8 mouse cellular contexts compared by ENCODE assay signal in the genomic region with DNA sequence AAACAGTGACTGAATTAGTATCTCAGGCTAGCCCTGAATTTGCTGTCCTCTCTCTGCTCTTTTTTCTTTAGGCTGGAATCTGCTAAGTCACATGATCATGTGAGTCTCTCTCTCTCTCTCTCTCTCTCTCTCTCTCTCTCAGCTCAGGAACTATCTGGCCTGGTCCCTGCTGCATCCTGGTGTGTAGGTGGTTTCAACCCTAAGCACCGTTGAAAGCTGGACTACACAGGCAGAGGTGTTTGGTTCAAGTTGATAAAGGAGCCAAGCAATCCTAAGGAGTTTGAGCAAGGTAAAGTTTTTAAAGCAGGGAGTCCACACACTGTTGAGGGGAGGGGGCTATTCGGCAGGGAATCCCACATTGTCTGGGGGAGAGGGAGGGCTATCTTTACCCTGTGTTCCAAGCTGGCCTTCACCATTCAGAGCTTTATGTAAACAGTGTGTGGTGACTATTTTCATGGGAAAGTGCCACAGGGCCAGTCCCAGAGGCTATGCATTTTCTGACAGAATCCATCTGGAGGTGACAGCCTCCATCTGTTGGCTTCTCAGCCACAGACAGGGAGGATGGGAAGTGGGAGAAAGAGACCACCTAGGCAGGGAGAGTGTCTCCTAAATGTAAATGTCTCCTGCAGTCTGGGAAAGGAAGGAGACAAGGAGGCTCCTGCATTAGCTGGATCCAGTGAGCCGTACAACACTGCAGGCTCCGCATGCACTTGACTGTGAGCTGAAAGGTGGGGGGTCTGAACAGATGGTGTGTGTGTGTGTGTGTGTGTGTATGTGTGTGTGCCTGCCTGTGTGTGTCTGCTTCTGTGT. TPM values are rescaled to one million over a fixed set of nuclear protein-coding genes. Genes with fewer than 3 reads are reported as not detected.
A peak's percentile ranks its signal among the peaks of the same experiment; 100 is the strongest.
DNase-seq lines count a peak whose midpoint lies in the region; ATAC-seq and TF ChIP-seq lines count a peak whose summit lies in the region.
"Had no signal": no experiment of that assay in that cellular context is flagged by ENCODE, and none has a peak within 500 bp of the region (broad histone marks: within the 10 kb centered on the region; RNA-seq: fewer than 3 reads in every experiment).

No protein-coding gene starts in this region.

- H3K9ac ChIP-seq in forebrain, embryonic 15.5 days (replicated peaks) = no peak overlapping the region
- H3K9ac ChIP-seq in limb, embryonic 13.5 days = no peak overlapping the region
- no peak overlapping the region for H3K9ac ChIP-seq in stomach, embryonic 14.5 days (replicated peaks; ENCODE audit: low read depth, low read length)
- H3K9ac ChIP-seq: liver, embryonic 15.5 days had no signal

- TF ChIP-seq CTCF in left cerebral cortex, adult 2 months (IDR thresholded peaks at IDR 0.05) = no peak
- TF ChIP-seq CTCF in gastrocnemius, adult 2 months (IDR thresholded peaks at IDR 0.05) = no peak

- H3K9me3 ChIP-seq in forebrain, embryonic 15.5 days = no peaks in the 10 kb centered on the region
- no peaks in the 10 kb centered on the region for H3K9me3 ChIP-seq in limb, embryonic 13.5 days
- H3K9me3 ChIP-seq in stomach, embryonic 14.5 days (ENCODE audit: control insufficient read depth, low read depth, low read length) = no peaks in the 10 kb centered on the region
- H3K9me3 ChIP-seq: liver, embryonic 15.5 days had no signal

- intact Hi-C loops in left cerebral cortex, postnatal 25 days (cut with DNase I) = no loop called here
- intact Hi-C loops in left cerebral cortex, adult 2 months (cut with DNase I) = no loop called here
- intact Hi-C loops in gastrocnemius, adult 2 months (cut with DNase I) = no loop called here

- 28% methylated on average over 4 of the region's 4 CpGs for WGBS in forebrain, embryonic 15.5 days
- WGBS in limb, embryonic 13.5 days = 62% methylated on average over 4 of the region's 4 CpGs
- WGBS in stomach, embryonic 14.5 days = 14% methylated on average over 4 of the region's 4 CpGs

- no peak overlapping the region for H3K4me2 ChIP-seq in forebrain, embryonic 15.5 days (replicated peaks)
- H3K4me2 ChIP-seq in limb, embryonic 13.5 days (replicated peaks) = no peak overlapping the region
- no peak overlapping the region for H3K4me2 ChIP-seq in stomach, embryonic 14.5 days (replicated peaks; ENCODE audit: low read depth, low read length)
- H3K4me2 ChIP-seq: liver, embryonic 15.5 days had no signal

- H3K27ac ChIP-seq in left cerebral cortex, adult 2 months = no peak overlapping the region
- H3K27ac ChIP-seq in forebrain, embryonic 15.5 days (replicated peaks) = 0 out of 2 replicates have a peak overlapping the region, but pooled peaks have one; percentile 21
- H3K27ac ChIP-seq in limb, embryonic 13.5 days = no peak overlapping the region
- peak overlapping the region; percentile 86 for H3K27ac ChIP-seq in stomach, embryonic 14.5 days (ENCODE audit: low read length)
- no peak overlapping the region for H3K27ac ChIP-seq in gastrocnemius, adult 2 months
- H3K27ac ChIP-seq: liver, embryonic 15.5 days had no signal

- H3K27me3 ChIP-seq in forebrain, embryonic 15.5 days = no peaks in the 10 kb centered on the region
- no peaks in the 10 kb centered on the region for H3K27me3 ChIP-seq in limb, embryonic 13.5 days
- H3K27me3 ChIP-seq in stomach, embryonic 14.5 days (ENCODE audit: control insufficient read depth, insufficient read depth, low read length) = no peaks in the 10 kb centered on the region
- H3K27me3 ChIP-seq: liver, embryonic 15.5 days had no signal

- peak; percentile 12 to 33 for DNase-seq in left cerebral cortex, postnatal 25 days (ENCODE audit: low spot score in 2 of 2)
- DNase-seq in left cerebral cortex, adult 2 months (ENCODE audit: extremely low spot score in 1 of 2, low spot score in 2 of 2) = no peak
- DNase-seq in thymus, postnatal 14 days = no peak
- no peak for DNase-seq in gastrocnemius, adult 2 months

- H3K4me3 ChIP-seq in left cerebral cortex, adult 2 months = no peak overlapping the region
- H3K4me3 ChIP-seq in forebrain, embryonic 15.5 days = no peak overlapping the region
- no peak overlapping the region for H3K4me3 ChIP-seq in limb, embryonic 13.5 days
- H3K4me3 ChIP-seq in stomach, embryonic 14.5 days (ENCODE audit: low read depth, low read length) = no peak overlapping the region
- no peak overlapping the region for H3K4me3 ChIP-seq in gastrocnemius, adult 2 months
- H3K4me3 ChIP-seq: liver, embryonic 15.5 days had no signal

- ATAC-seq in forebrain, embryonic 15.5 days (replicated peaks) = peak; percentile 93
- peak; percentile 37 for ATAC-seq in limb, embryonic 13.5 days (ENCODE audit: low FRiP score, low read depth)
- peak; percentile 87 for ATAC-seq in stomach, embryonic 14.5 days (ENCODE audit: insufficient number of reproducible peaks, insufficient read depth, low FRiP score, low read depth)

- no peaks in the 10 kb centered on the region for H3K36me3 ChIP-seq in forebrain, embryonic 15.5 days
- H3K36me3 ChIP-seq in limb, embryonic 13.5 days = peaks cover 67% of the 10 kb centered on the region
- H3K36me3 ChIP-seq in stomach, embryonic 14.5 days (ENCODE audit: control insufficient read depth, insufficient read depth, low read length) = peaks cover 4% of the 10 kb centered on the region; the same call in 1 of the 2 replicates
- H3K36me3 ChIP-seq: liver, embryonic 15.5 days had no signal

- peaks cover 17% of the 10 kb centered on the region for H3K4me1 ChIP-seq in forebrain, embryonic 15.5 days
- peaks cover 7% of the 10 kb centered on the region; the same call in 1 of the 2 replicates for H3K4me1 ChIP-seq in limb, embryonic 13.5 days
- peaks cover 15% of the 10 kb centered on the region; the same call in 1 of the 2 replicates for H3K4me1 ChIP-seq in stomach, embryonic 14.5 days (ENCODE audit: control insufficient read depth, insufficient read depth, low read length)
- H3K4me1 ChIP-seq: liver, embryonic 15.5 days had no signal

RNA-seq across cellular contexts. Expression of a gene that starts 31.7 kb away (rescaled TPM):
- not detected for total RNA-seq in left cerebral cortex, postnatal 25 days (2021)
- not detected for total RNA-seq in left cerebral cortex, adult 2 months (2021)
- not detected in 2 replicates for polyA plus RNA-seq in forebrain, embryonic 15.5 days (2015; fragmentation: Nextera tagmentation; extraction: Ambion mirVana)
- polyA plus RNA-seq in limb, embryonic 13.5 days (2015; fragmentation: Nextera tagmentation; extraction: Ambion mirVana) = 1.8 and 2.2 TPM in 2 replicates
- polyA plus RNA-seq in stomach, embryonic 14.5 days (2014; fragmentation: Nextera tagmentation; extraction: Ambion mirVana) = 0.21 and 0.41 TPM in 2 replicates
- total RNA-seq in gastrocnemius, adult 2 months (2021) = not detected
- polyA plus RNA-seq: liver, embryonic 15.5 days had no signal

RNA-seq across cellular contexts. Expression of a gene that starts 59.1 kb away (rescaled TPM):
- 1 to 10 TPM; 2.4 to 2.7 TPM for total RNA-seq in left cerebral cortex, postnatal 25 days (2021)
- total RNA-seq in left cerebral cortex, adult 2 months (2021) = 1 to 10 TPM; 2.5 to 3.0 TPM
- 0.25 and 0.29 TPM in 2 replicates for polyA plus RNA-seq in forebrain, embryonic 15.5 days (2015; fragmentation: Nextera tagmentation; extraction: Ambion mirVana)
- 2.8 and 3.0 TPM in 2 replicates for polyA plus RNA-seq in limb, embryonic 13.5 days (2015; fragmentation: Nextera tagmentation; extraction: Ambion mirVana)
- 4.1 and 4.4 TPM in 2 replicates for polyA plus RNA-seq in stomach, embryonic 14.5 days (2014; fragmentation: Nextera tagmentation; extraction: Ambion mirVana)
- 1 to 10 TPM in 1 of 2 experiments, under 1 TPM in 1; 0.69 to 1.3 TPM for total RNA-seq in gastrocnemius, adult 2 months (2021)

Comparison
In these comparisons a context has a peak if more than half of its experiments do, and no peak if none do; other contexts are left out.
1. DNase-seq: peak in left cerebral cortex, postnatal 25 days (2 of 2); none in left cerebral cortex, adult 2 months (0 of 2), thymus, postnatal 14 days (single experiment) and gastrocnemius, adult 2 months (single experiment).
2. H3K27ac ChIP-seq: peak in forebrain, embryonic 15.5 days (single experiment) and stomach, embryonic 14.5 days (single experiment); none in left cerebral cortex, adult 2 months (single experiment), limb, embryonic 13.5 days (single experiment) and gastrocnemius, adult 2 months (single experiment).
3. ATAC-seq: peak in every context shown above with its lines; median percentile 93 in forebrain, embryonic 15.5 days; 87 in stomach, embryonic 14.5 days; 37 in limb, embryonic 13.5 days.